Mouse (Mus musculus) spleen, adult 2 months (tissue): ENCODE results near the gene Trf.

ENCODE experiments used
- CTCF ChIP-seq: fragments of 200-500 bp; IDR thresholded peaks from 2 replicates; pipeline ENCODE4 v1.5.1; 2011; ENCODE audit warnings: mild to moderate bottlenecking, inconsistent platforms; ENCODE audit not compliant: insufficient read depth, insufficient read length, insufficient replicate concordance; ENCODE audit errors: extremely low read depth
- POLR2A ChIP-seq: fragments of 200-500 bp; IDR thresholded peaks from 2 replicates; pipeline ENCODE4 v1.6.1; 2011; ENCODE audit warnings: low read depth, low read length, inconsistent platforms

GRCm38 (mm10) chr9:103252906-103253305, 22.7 kb upstream of the Trf start:
- TF ChIP-seq CTCF (no peak), POLR2A (no peak)
